Mouse (Mus musculus) limb, embryonic 10.5 days (tissue): ENCODE measurements around the gene Tmc7. TPM values are rescaled to one million over a fixed set of nuclear protein-coding genes. Genes with fewer than 3 reads are reported as not detected.

Source experiments
- DNase-seq: peaks from one replicate; pipeline ENCODE4 v3.0.0-alpha.2; 2017; ENCODE audit warnings: low spot score
- H3K27ac ChIP-seq: fragments of 300-500 bp; sonication (generic); 2 replicates; pipeline ENCODE4 v1.5.1; 2016; ENCODE audit warnings: mild to moderate bottlenecking
- H3K27me3 ChIP-seq: fragments of 300-500 bp; sonication (generic); 2 replicates; pipeline ENCODE4 v1.6.1; 2016; ENCODE audit warnings: low read depth, mild to moderate bottlenecking; ENCODE audit not compliant: poor library complexity, severe bottlenecking
- H3K36me3 ChIP-seq: fragments of 300-500 bp; sonication (generic); 2 replicates; pipeline ENCODE4 v1.6.1; 2016; ENCODE audit warnings: mild to moderate bottlenecking, moderate library complexity
- H3K4me1 ChIP-seq: fragments of 300-500 bp; sonication (generic); 2 replicates; pipeline ENCODE4 v1.6.1; 2016
- H3K4me3 ChIP-seq: fragments of 300-500 bp; sonication (generic); 2 replicates; pipeline ENCODE4 v1.5.1; 2016; ENCODE audit warnings: mild to moderate bottlenecking, moderate library complexity
- H3K9me3 ChIP-seq: fragments of 300-500 bp; sonication (generic); replicated peaks from 2 replicates; pipeline ENCODE4 v1.6.1; 2016; ENCODE audit warnings: mild to moderate bottlenecking
- WGBS: fragments of 180-500 bp; shearing (Covaris S2); methylation state at CpG from one replicate; pipeline ENCODE4 v1.1.7; 2016; 5-methylcytosine and 5-hydroxymethylcytosine counted together
- polyA plus RNA-seq: library from polyadenylated mRNA; unstranded; fragments of >200 nt; fragmentation: Nextera tagmentation; extraction: Ambion mirVana; gene quantifications from 2 replicates; pipeline ENCODE4 v1.2.1, GENCODE M21; 2016

The Tmc7 gene
- 4.6 and 4.7 TPM in 2 replicates for polyA plus RNA-seq

GRCm38 (mm10) chr7:118584257-118584907 is at the start of gene Tmc7:
TSS of gene Tmc7 (minus strand) at chr7:118584736.
- WGBS: under 1% methylated on average over 49 of the region's 51 CpGs
- peaks cover 15% of the 10 kb centered on the region for H3K36me3 ChIP-seq
- peaks cover 16% of the 10 kb centered on the region for H3K4me1 ChIP-seq
- peak within 1 kb of the TSS; percentile 88 for H3K27ac ChIP-seq
- H3K4me3 ChIP-seq: peak within 1 kb of the TSS; percentile 78
- peak; percentile 88 for DNase-seq
- H3K27me3 ChIP-seq: no peaks in the 10 kb centered on the region
- H3K9me3 ChIP-seq: no peaks in the 10 kb centered on the region; the same call in 1 of the 2 replicates

GRCm38 (mm10) chr7:118633951-118634350 is 49.4 kb upstream of the Tmc7 start:
- no peak overlapping the region for H3K4me3 ChIP-seq
- no peak for DNase-seq
- WGBS: 93% methylated on average over 7 of the region's 7 CpGs
- no peak overlapping the region for H3K27ac ChIP-seq
- no peaks in the 10 kb centered on the region for H3K9me3 ChIP-seq
- H3K4me1 ChIP-seq: no peaks in the 10 kb centered on the region
- no peaks in the 10 kb centered on the region for H3K36me3 ChIP-seq
- H3K27me3 ChIP-seq: no peaks in the 10 kb centered on the region

GRCm38 (mm10) chr7:118633094-118633493 is 48.6 kb upstream of the Tmc7 start:
- 86% methylated on average over 9 of the region's 9 CpGs for WGBS
- Histone ChIP-seq H3K4me3 (no peak overlapping the region), H3K27me3 (no peaks in the 10 kb centered on the region), H3K4me1 (no peaks in the 10 kb centered on the region), H3K9me3 (no peaks in the 10 kb centered on the region), H3K27ac (no peak overlapping the region), H3K36me3 (no peaks in the 10 kb centered on the region)
- DNase-seq: no peak

GRCm38 (mm10) chr7:118627550-118628298 is 43.2 kb upstream of the Tmc7 start:
- Histone ChIP-seq H3K36me3 (no peaks in the 10 kb centered on the region), H3K27ac (no peak overlapping the region), H3K4me3 (no peak overlapping the region), H3K4me1 (no peaks in the 10 kb centered on the region), H3K9me3 (no peaks in the 10 kb centered on the region), H3K27me3 (no peaks in the 10 kb centered on the region)
- WGBS: 79% methylated on average over 13 of the region's 13 CpGs
- no peak for DNase-seq

GRCm38 (mm10) chr7:118621094-118621493 is 36.6 kb upstream of the Tmc7 start:
- Histone ChIP-seq H3K27me3 (no peaks in the 10 kb centered on the region), H3K4me1 (no peaks in the 10 kb centered on the region), H3K36me3 (no peaks in the 10 kb centered on the region), H3K4me3 (no peak overlapping the region), H3K9me3 (no peaks in the 10 kb centered on the region), H3K27ac (no peak overlapping the region)
- 87% methylated on average over 6 of the region's 6 CpGs for WGBS
- DNase-seq: no peak

GRCm38 (mm10) chr7:118620243-118620906 is 35.8 kb upstream of the Tmc7 start:
- Histone ChIP-seq H3K4me1 (no peaks in the 10 kb centered on the region), H3K9me3 (no peaks in the 10 kb centered on the region), H3K27ac (no peak overlapping the region), H3K36me3 (no peaks in the 10 kb centered on the region), H3K4me3 (no peak overlapping the region), H3K27me3 (no peaks in the 10 kb centered on the region)
- no peak for DNase-seq
- 92% methylated on average over 7 of the region's 7 CpGs for WGBS

- WGBS: 88% methylated on average over 5 of the region's 5 CpGs
- no peaks in the 10 kb centered on the region for H3K4me1 ChIP-seq
- DNase-seq: no peak
- H3K9me3 ChIP-seq: no peaks in the 10 kb centered on the region
- H3K4me3 ChIP-seq: no peak overlapping the region
- H3K27me3 ChIP-seq: no peaks in the 10 kb centered on the region
- H3K27ac ChIP-seq: no peak overlapping the region
- H3K36me3 ChIP-seq: no peaks in the 10 kb centered on the region
These were observed 33.6 kb upstream of the Tmc7 start for GRCm38 (mm10) chr7:118618104-118618503.

- WGBS: 80% methylated on average over 13 of the region's 13 CpGs
- Histone ChIP-seq H3K27me3 (no peaks in the 10 kb centered on the region), H3K9me3 (no peaks in the 10 kb centered on the region), H3K36me3 (no peaks in the 10 kb centered on the region), H3K4me1 (no peaks in the 10 kb centered on the region), H3K27ac (no peak overlapping the region), H3K4me3 (no peak overlapping the region)
- no peak for DNase-seq
These were observed 29.5 kb upstream of the Tmc7 start for GRCm38 (mm10) chr7:118614076-118614475.

GRCm38 (mm10) chr7:118611933-118612332 is 27.4 kb upstream of the Tmc7 start:
- H3K9me3 ChIP-seq: no peaks in the 10 kb centered on the region
- WGBS: 88% methylated on average over 8 of the region's 8 CpGs

GRCm38 (mm10) chr7:118611185-118611749 is 26.7 kb upstream of the Tmc7 start:
- H3K27ac ChIP-seq: no peak overlapping the region
- no peaks in the 10 kb centered on the region for H3K9me3 ChIP-seq
- H3K4me1 ChIP-seq: no peaks in the 10 kb centered on the region
- DNase-seq: no peak
- 90% methylated on average over 4 of the region's 4 CpGs for WGBS
- no peaks in the 10 kb centered on the region for H3K27me3 ChIP-seq
- H3K4me3 ChIP-seq: no peak overlapping the region
- no peaks in the 10 kb centered on the region for H3K36me3 ChIP-seq

More at GRCm38 (mm10) chr7:118611933-118612332, 27.4 kb upstream of the Tmc7 start:
- Histone ChIP-seq H3K27me3 (no peaks in the 10 kb centered on the region), H3K36me3 (no peaks in the 10 kb centered on the region), H3K4me1 (no peaks in the 10 kb centered on the region), H3K27ac (no peak overlapping the region), H3K4me3 (no peak overlapping the region)
- no peak for DNase-seq

- WGBS: 81% methylated on average over 13 of the region's 13 CpGs
- Histone ChIP-seq H3K4me3 (no peak overlapping the region), H3K27ac (no peak overlapping the region), H3K4me1 (no peaks in the 10 kb centered on the region), H3K27me3 (no peaks in the 10 kb centered on the region), H3K9me3 (no peaks in the 10 kb centered on the region), H3K36me3 (no peaks in the 10 kb centered on the region)
- DNase-seq: no peak
These were observed 26.2 kb upstream of the Tmc7 start for GRCm38 (mm10) chr7:118610721-118611120.

GRCm38 (mm10) chr7:118609815-118610214 is 25.3 kb upstream of the Tmc7 start:
- no peak for DNase-seq
- no peaks in the 10 kb centered on the region for H3K4me1 ChIP-seq
- WGBS: 92% methylated on average over 7 of the region's 7 CpGs

GRCm38 (mm10) chr7:118604842-118605241 is 20.3 kb upstream of the Tmc7 start:
- Histone ChIP-seq H3K4me3 (no peak overlapping the region), H3K27ac (no peak overlapping the region), H3K4me1 (no peaks in the 10 kb centered on the region), H3K9me3 (no peaks in the 10 kb centered on the region), H3K36me3 (no peaks in the 10 kb centered on the region), H3K27me3 (peaks cover 9% of the 10 kb centered on the region; the same call in 1 of the 2 replicates)
- 91% methylated on average over 8 of the region's 8 CpGs for WGBS
- DNase-seq: no peak

More at GRCm38 (mm10) chr7:118609815-118610214, 25.3 kb upstream of the Tmc7 start:
- Histone ChIP-seq H3K27me3 (no peaks in the 10 kb centered on the region), H3K36me3 (no peaks in the 10 kb centered on the region), H3K9me3 (no peaks in the 10 kb centered on the region), H3K4me3 (no peak overlapping the region), H3K27ac (no peak overlapping the region)
